Mouse (Mus musculus) brown adipose tissue, adult 24 weeks (tissue): ENCODE data around the gene Card19. TPM values are rescaled to one million over a fixed set of nuclear protein-coding genes. Genes with fewer than 3 reads are reported as not detected.
A peak's percentile ranks its signal among the peaks of the same experiment; 100 is the strongest.

Experiments
- H3K27ac ChIP-seq: fragments of 200-500 bp; replicated peaks from 2 replicates; pipeline ENCODE4 v1.5.1; 2012; ENCODE audit warnings: low read depth, mild to moderate bottlenecking, low read length
- H3K4me1 ChIP-seq: fragments of 200-500 bp; 2 replicates; pipeline ENCODE4 v1.6.1; 2012; ENCODE audit warnings: low read length, mixed read lengths; ENCODE audit not compliant: control insufficient read depth, insufficient read depth, insufficient read length
- H3K4me3 ChIP-seq: fragments of 200-500 bp; 2 replicates; pipeline ENCODE4 v1.5.1; 2012; ENCODE audit warnings: low read depth, mild to moderate bottlenecking, low read length, moderate library complexity; ENCODE audit not compliant: insufficient read depth
- polyA plus RNA-seq: library from polyadenylated mRNA; stranded (reverse); fragments of >200 nt; gene quantifications from 2 replicates; pipeline ENCODE4 v1.2.4, GENCODE M21; 2012; ENCODE audit not compliant: missing spikeins, insufficient read depth, insufficient read length

Gene Card19
- polyA plus RNA-seq, 1 experiment, result 68.7 TPM

GRCm38 (mm10) chr13:49243492-49243891 lies 27.7 kb upstream of the Card19 start:
- Histone ChIP-seq H3K27ac (0 out of 2 replicates have a peak overlapping the region, but pooled peaks have one; percentile 28), H3K4me1 (peaks cover 4% of the 10 kb centered on the region; the same call in 1 of the 2 replicates), H3K4me3 (no peak overlapping the region)

GRCm38 (mm10) chr13:49242321-49243065 lies 26.7 kb upstream of the Card19 start:
- Histone ChIP-seq H3K27ac (peak overlapping the region; percentile 80), H3K4me3 (0 out of 2 replicates have a peak overlapping the region, but pooled peaks have one; percentile 5), H3K4me1 (no peaks in the 10 kb centered on the region)

GRCm38 (mm10) chr13:49238737-49239136 lies 22.9 kb upstream of the Card19 start:
- no peak overlapping the region for H3K4me3 ChIP-seq

DNA sequence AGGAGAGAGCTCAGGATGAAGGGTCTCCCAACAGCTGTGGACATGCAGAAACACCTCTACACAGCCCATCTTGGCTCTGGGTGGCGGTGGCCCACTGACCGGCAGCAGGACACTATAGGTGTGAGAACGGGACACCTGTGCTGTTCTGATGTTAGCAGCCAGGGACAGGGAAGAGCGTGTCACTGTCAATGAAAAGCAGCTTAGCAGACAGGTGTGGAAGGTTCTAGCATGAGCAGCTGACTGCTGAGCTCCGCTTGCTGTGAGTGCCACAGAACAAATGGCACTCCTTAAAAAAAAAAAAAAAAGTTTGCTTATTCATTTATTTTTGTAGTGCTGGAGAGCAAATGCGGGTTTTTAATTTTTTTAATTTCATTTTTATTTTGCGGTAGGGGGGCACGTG lies 21.8 kb upstream of the Card19 start:
- no peaks in the 10 kb centered on the region for H3K4me1 ChIP-seq

More at GRCm38 (mm10) chr13:49238737-49239136, 22.9 kb upstream of the Card19 start:
- Histone ChIP-seq H3K27ac (no peak overlapping the region), H3K4me1 (no peaks in the 10 kb centered on the region)

DNA sequence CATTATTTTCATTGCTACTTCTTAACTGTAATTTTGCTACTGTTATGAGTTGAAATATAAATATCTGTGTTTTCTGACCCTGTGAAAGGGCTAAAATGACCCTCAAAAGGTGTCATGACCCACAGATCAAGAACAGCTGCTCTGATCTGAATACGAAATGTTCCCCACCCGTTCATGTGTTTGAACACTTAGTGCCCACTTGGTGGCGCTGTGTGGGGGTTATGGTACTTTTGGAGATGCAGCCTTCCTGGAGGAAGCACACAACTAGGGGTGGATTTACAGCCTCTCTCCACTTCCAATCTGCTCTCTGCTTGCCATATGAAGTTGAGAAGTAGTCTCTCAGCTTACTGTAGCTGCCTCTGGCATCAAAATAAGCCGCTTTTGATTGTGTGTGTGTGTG lies 18.9 kb upstream of the Card19 start:
- no peaks in the 10 kb centered on the region for H3K4me1 ChIP-seq
- H3K4me3 ChIP-seq, result no peak overlapping the region
- H3K27ac ChIP-seq, result no peak overlapping the region

More for the DNA sequence above, 21.8 kb upstream of the Card19 start:
- Histone ChIP-seq H3K27ac (no peak overlapping the region), H3K4me3 (no peak overlapping the region)

GRCm38 (mm10) chr13:49233792-49234572 lies 18.1 kb upstream of the Card19 start:
- H3K27ac ChIP-seq, result no peak overlapping the region
- H3K4me3 ChIP-seq, result no peak overlapping the region
- H3K4me1 ChIP-seq, result no peaks in the 10 kb centered on the region

DNA sequence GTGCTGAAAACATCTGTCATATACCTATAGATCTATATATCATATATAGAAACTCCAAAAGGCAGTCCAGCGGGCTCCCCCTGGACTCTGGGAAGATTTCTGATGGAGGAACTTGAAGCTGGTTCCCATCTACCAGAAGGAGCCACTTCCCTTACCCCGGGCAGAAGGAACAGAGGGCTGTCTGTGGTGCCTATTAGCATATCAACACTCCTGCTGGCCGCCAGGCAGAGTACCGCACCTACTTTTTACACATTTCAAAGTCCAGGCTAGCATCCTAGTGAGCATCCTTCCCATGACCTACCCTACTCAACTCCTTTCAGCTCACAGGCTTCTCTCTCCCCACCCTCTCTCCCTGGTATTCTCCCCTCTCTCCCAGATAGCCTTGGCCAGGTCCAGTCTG lies 9.8 kb upstream of the Card19 start:
- no peak overlapping the region for H3K27ac ChIP-seq
- no peak overlapping the region for H3K4me3 ChIP-seq
- no peaks in the 10 kb centered on the region for H3K4me1 ChIP-seq

- Histone ChIP-seq H3K27ac (no peak overlapping the region), H3K4me3 (no peak overlapping the region), H3K4me1 (no peaks in the 10 kb centered on the region)
These were observed 9.3 kb upstream of the Card19 start for GRCm38 (mm10) chr13:49225159-49225558.

DNA sequence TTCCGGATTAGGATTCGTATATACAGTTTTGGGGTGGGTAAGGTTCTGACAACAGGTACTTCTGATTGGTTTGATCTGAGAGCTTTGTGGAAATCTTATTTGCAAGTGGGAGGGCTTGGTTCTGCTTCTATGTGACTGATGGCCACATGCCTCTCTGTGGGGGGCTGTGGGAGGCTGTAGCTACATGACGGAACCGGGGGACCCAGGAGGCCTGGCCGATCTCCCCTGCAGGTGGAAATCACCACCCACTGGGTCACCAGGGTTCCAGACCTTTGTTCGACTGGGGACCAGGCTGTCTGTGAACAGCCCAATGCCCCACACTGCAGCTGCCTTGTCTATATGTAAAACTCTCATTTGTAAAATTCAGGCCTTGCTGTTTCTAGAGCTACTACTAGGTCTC lies 8.9 kb upstream of the Card19 start:
- no peak overlapping the region for H3K27ac ChIP-seq
- no peak overlapping the region for H3K4me3 ChIP-seq
- H3K4me1 ChIP-seq, result no peaks in the 10 kb centered on the region

- H3K4me3 ChIP-seq, result no peak overlapping the region
- no peaks in the 10 kb centered on the region for H3K4me1 ChIP-seq
- H3K27ac ChIP-seq, result no peak overlapping the region
These were observed 8.5 kb upstream of the Card19 start for GRCm38 (mm10) chr13:49224314-49224713.

GRCm38 (mm10) chr13:49220912-49221311 lies 5.1 kb upstream of the Card19 start:
- H3K4me1 ChIP-seq, result no peaks in the 10 kb centered on the region; the same call in 1 of the 2 replicates
- H3K4me3 ChIP-seq, result no peak overlapping the region
- no peak overlapping the region for H3K27ac ChIP-seq

DNA sequence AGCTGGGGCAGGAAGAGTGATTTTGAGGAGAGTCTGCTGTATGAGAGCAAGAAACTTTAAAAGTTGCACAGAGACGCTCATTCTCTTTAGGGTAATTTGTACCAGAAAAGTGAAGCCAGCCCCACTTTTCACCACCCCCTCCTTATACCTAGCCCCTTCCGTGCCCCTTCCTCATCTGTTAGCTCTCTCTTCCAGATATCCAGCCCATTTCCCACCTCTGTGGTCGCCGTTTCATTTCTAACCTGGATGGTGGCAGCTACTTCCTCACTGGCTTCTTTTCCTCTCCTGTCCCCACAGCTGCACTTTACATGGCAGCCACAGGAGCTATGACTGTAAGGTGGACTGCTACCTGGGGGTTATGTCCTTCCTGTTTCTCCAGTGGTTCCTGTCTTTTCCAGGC lies 3.5 kb upstream of the Card19 start:
- Histone ChIP-seq H3K4me3 (no peak overlapping the region), H3K27ac (no peak overlapping the region), H3K4me1 (peaks cover 5% of the 10 kb centered on the region)

DNA sequence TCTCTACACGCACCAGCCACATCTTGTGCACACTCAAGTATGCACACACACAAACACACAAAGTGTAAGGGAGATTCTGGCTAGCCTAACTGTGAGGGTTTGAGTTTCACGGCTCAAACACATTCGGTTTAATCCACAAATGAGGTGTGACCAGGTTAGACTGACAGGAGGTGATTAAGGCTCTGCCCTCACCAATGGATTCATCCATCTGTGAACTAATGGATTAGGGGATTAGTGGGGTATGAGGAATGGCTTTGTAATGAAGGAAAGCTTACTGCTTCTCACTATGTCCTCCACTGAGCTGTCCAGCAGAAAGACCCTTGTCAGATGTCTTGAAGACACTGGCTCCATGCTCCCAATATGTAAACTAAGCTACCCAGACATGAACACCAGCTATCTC lies 2.8 kb upstream of the Card19 start:
- Histone ChIP-seq H3K4me3 (no peak overlapping the region), H3K4me1 (peaks cover 11% of the 10 kb centered on the region), H3K27ac (no peak overlapping the region)

DNA sequence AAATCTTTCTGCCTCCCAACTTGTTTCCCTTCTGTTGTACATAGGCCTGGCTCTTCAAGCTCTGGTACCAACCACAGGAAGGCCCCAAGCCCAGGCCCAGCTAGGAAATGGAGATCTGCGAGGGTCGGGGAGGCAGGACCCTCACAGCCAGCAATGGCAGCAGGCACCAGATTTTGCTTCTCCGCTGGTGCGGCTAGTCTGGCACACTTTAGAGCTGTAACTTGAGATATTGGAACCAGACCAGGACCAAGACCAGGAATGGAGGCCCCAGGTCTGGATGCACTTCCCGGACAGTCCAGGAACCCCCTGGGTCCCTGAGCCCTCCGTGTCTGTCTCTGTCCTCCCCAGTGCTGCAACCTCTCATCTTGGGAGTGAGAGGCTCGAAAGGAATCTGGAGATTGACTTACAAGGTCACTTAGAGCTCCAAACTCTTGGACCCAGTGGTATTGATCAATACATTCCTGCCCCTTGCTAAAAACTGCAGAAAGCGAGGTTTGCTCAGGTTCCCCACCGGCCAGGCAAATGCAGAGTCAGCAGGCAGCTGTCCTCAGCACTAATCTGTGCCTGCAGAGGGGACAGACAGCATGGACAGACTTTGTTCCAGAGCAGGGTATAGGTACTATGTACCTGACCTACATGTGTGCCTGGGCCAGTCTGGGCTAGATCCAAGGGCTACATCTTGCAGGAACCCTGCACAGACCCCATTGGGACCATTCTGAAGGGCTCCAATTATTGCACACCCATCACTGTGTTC lies 1.1 kb upstream of the Card19 start:
- H3K27ac ChIP-seq, result peak overlapping the region; percentile 89; the same call in 1 of the 2 replicates
- peaks cover 17% of the 10 kb centered on the region for H3K4me1 ChIP-seq
- no peak overlapping the region for H3K4me3 ChIP-seq

GRCm38 (mm10) chr13:49216220-49216552 lies 349 bp upstream of the Card19 start:
- H3K4me1 ChIP-seq, result peaks cover 17% of the 10 kb centered on the region
- H3K27ac ChIP-seq, result peak overlapping the region; percentile 89
- H3K4me3 ChIP-seq, result peak overlapping the region; percentile 81
